Mouse (Mus musculus): ENCODE results near the gene Josd1. TPM values are rescaled to one million over a fixed set of nuclear protein-coding genes. Genes with fewer than 3 reads are reported as not detected.

Gene Josd1
- polyA plus RNA-seq, 1 experiment = 32.0 TPM

GRCm38 (mm10) chr15:79641135-79641817, 46.4 kb downstream of the Josd1 start:
- H3K4me3 ChIP-seq (ENCODE audit: insufficient read depth, low read length) = no peak overlapping the region
- TF ChIP-seq POLR2A (IDR thresholded peaks at IDR 0.05; ENCODE audit: low read depth, low read length) (no peak), CTCF (IDR thresholded peaks at IDR 0.05; ENCODE audit: borderline replicate concordance, insufficient read depth, low read length) (no peak)
- no peak overlapping the region for H3K27ac ChIP-seq (ENCODE audit: insufficient read depth, low read length)
- H3K4me1 ChIP-seq (ENCODE audit: control insufficient read depth, insufficient read depth, low read length) = no peaks in the 10 kb centered on the region

- Histone ChIP-seq H3K4me1 (ENCODE audit: control insufficient read depth, insufficient read depth, low read length) (no peaks in the 10 kb centered on the region), H3K4me3 (ENCODE audit: insufficient read depth, low read length) (no peak overlapping the region), H3K27ac (ENCODE audit: insufficient read depth, low read length) (no peak overlapping the region)
- TF ChIP-seq POLR2A (IDR thresholded peaks at IDR 0.05; ENCODE audit: low read depth, low read length) (no peak), CTCF (IDR thresholded peaks at IDR 0.05; ENCODE audit: borderline replicate concordance, insufficient read depth, low read length) (no peak)
Observed at GRCm38 (mm10) chr15:79630471-79630870, 57.2 kb downstream of the Josd1 start.

Other genes starting within 250 kb of the Josd1 start
- 62.7 and 78.9 TPM in 2 replicates for gene Csnk1e, start 232.4 kb downstream of the Josd1 start, polyA plus RNA-seq (2011; ENCODE audit: insufficient read length, low read depth, missing spikeins)
- gene Kcnj4, start 182.7 kb downstream of the Josd1 start, polyA plus RNA-seq (2011; ENCODE audit: insufficient read length, low read depth, missing spikeins) = 0.72 and 1.4 TPM in 2 replicates
- gene Kdelr3, start 171.5 kb downstream of the Josd1 start, polyA plus RNA-seq (2011; ENCODE audit: insufficient read length, low read depth, missing spikeins) = 136 and 146 TPM in 2 replicates
- 278 and 332 TPM in 2 replicates for gene Ddx17, start 141.2 kb downstream of the Josd1 start, polyA plus RNA-seq (2011; ENCODE audit: insufficient read length, low read depth, missing spikeins)
- 0.61 and 0.65 TPM in 2 replicates for gene Dmc1, start 82.8 kb downstream of the Josd1 start, polyA plus RNA-seq (2011; ENCODE audit: insufficient read length, low read depth, missing spikeins)
- 1.3 and 2.2 TPM in 2 replicates for gene Fam227a, start 29.0 kb downstream of the Josd1 start, polyA plus RNA-seq (2011; ENCODE audit: insufficient read length, low read depth, missing spikeins)
- gene Cby1, start 28.7 kb downstream of the Josd1 start, polyA plus RNA-seq (2011; ENCODE audit: insufficient read length, low read depth, missing spikeins) = 16.2 and 19.9 TPM in 2 replicates
- 131 and 148 TPM in 2 replicates for gene Tomm22, start 17.1 kb downstream of the Josd1 start, polyA plus RNA-seq (2011; ENCODE audit: insufficient read length, low read depth, missing spikeins)
- 18.6 and 25.3 TPM in 2 replicates for gene Gtpbp1, start 2.9 kb upstream of the Josd1 start, polyA plus RNA-seq (2011; ENCODE audit: insufficient read length, low read depth, missing spikeins)
- gene Sun2, start 54.6 kb upstream of the Josd1 start, polyA plus RNA-seq (2011; ENCODE audit: insufficient read length, low read depth, missing spikeins) = 42.8 and 43.3 TPM in 2 replicates
- gene Dnal4, start 89.9 kb upstream of the Josd1 start, polyA plus RNA-seq (2011; ENCODE audit: insufficient read length, low read depth, missing spikeins) = 20.9 and 25.2 TPM in 2 replicates
- 7.5 and 9.7 TPM in 2 replicates for gene Nptxr, start 116.8 kb upstream of the Josd1 start, polyA plus RNA-seq (2011; ENCODE audit: insufficient read length, low read depth, missing spikeins)
- 1.0 TPM in 1 of 2 replicates, not detected in the other for gene Npcd, start 146.3 kb upstream of the Josd1 start, polyA plus RNA-seq (2011; ENCODE audit: insufficient read length, low read depth, missing spikeins)
- gene Cbx6, start 146.8 kb upstream of the Josd1 start, polyA plus RNA-seq (2011; ENCODE audit: insufficient read length, low read depth, missing spikeins) = 63.7 and 89.0 TPM in 2 replicates
- gene Apobec3, start 203.7 kb upstream of the Josd1 start, polyA plus RNA-seq (2011; ENCODE audit: insufficient read length, low read depth, missing spikeins) = 19.7 and 35.3 TPM in 2 replicates